Mouse (Mus musculus) cortical plate, adult 2 months (tissue): Measurements from ENCODE around the gene Zfp46.

Experiments used
- CTCF ChIP-seq: fragments of 200-500 bp; IDR thresholded peaks from 2 replicates; pipeline ENCODE4 v1.5.1; 2011; ENCODE audit warnings: mild to moderate bottlenecking, control low read depth, low read length; ENCODE audit not compliant: insufficient read depth; ENCODE audit errors: extremely low read depth
- POLR2A ChIP-seq: fragments of 200-500 bp; IDR thresholded peaks from 2 replicates; pipeline ENCODE4 v1.6.1; 2011; ENCODE audit warnings: mild to moderate bottlenecking, low read length, control low read depth; ENCODE audit not compliant: insufficient read depth; ENCODE audit errors: extremely low read depth

DNA sequence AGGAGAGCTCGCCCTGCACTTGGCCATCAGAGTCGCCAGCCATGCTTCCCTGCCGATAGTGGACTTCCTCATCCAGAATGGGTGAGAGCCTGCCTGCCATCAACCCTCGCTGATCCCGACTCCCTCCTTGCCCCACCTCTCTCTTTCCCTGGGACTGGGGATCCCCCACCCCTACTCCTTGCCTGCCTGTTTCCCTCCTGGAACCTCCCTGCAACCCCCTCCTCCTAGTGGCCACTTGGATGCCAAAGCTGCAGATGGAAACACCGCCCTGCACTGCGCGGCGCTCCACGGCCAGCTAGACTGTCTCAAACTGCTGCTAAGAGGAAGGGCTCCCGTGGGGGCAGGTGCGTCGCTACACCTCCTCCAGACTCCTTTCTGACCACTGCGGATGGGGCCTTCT is 44.4 kb upstream of the Zfp46 start:
- no peak for TF ChIP-seq CTCF
- TF ChIP-seq POLR2A: no peak
